Mouse (Mus musculus) olfactory bulb, adult 2 months (tissue): ENCODE results near the gene Ccdc57.

Experiments used
- CTCF ChIP-seq: fragments of 200-500 bp; IDR thresholded peaks from 2 replicates; pipeline ENCODE4 v1.5.1; 2012; ENCODE audit warnings: low read depth, mild to moderate bottlenecking, low read length, moderate library complexity; ENCODE audit not compliant: insufficient read depth
- POLR2A ChIP-seq: fragments of 200-500 bp; IDR thresholded peaks from 2 replicates; pipeline ENCODE4 v1.6.1; 2012; ENCODE audit warnings: mild to moderate bottlenecking, low read depth, low read length, moderate library complexity; ENCODE audit not compliant: insufficient read depth

- TF ChIP-seq POLR2A (no peak), CTCF (no peak)
Measured at GRCm38 (mm10) chr11:120873206-120873605, 59.5 kb downstream of the Ccdc57 start.
